Mouse (Mus musculus): ENCODE results near the gene Aatf.
"Not testable (repeated sequence)": the region's sequence is repeated elsewhere in the genome, so short reads cannot be mapped to it uniquely, and the experiment has no call there.

Gene Aatf

DNA sequence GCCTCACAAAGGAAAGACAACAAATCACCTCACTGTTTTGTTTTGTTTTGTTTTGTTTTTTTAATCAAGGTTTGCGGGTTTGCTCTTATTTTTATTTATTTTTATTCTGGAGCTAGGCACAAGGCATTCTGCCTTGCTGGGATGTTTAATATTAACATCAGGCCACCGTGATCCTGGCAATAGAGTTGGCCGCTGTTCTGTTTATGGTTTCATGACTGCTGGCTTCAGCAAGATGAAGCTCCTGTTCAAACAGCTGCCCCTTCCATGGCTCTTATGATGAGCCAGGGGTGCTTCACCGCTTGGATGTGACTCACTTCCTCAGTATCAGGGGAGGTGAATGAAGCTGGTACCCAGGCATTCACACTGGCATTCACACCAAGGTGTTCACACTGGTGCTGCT is 83.0 kb downstream of the Aatf start:
- no peak for DNase-seq

GRCm38 (mm10) chr11:84429581-84429980 is 83.7 kb downstream of the Aatf start:
- DNase-seq = peak; percentile 38

DNA sequence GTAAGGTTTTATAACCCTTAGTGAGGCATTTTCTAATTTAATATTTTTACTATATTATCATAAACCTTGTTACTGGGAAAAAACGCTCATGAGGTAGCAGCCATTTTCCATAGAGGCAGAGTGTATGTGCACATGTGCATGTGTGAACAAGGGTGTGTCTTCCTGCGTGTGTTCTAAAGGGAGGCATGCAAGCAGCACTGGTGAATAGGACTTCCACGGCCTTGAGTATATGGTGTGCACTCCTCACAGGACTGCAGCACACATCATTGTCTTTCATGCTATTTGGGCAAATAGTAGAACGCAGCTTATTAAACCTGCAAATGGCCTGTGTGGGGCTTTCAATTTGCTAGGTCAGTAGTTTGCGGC is 86.7 kb downstream of the Aatf start:
- DNase-seq = no peak

DNA sequence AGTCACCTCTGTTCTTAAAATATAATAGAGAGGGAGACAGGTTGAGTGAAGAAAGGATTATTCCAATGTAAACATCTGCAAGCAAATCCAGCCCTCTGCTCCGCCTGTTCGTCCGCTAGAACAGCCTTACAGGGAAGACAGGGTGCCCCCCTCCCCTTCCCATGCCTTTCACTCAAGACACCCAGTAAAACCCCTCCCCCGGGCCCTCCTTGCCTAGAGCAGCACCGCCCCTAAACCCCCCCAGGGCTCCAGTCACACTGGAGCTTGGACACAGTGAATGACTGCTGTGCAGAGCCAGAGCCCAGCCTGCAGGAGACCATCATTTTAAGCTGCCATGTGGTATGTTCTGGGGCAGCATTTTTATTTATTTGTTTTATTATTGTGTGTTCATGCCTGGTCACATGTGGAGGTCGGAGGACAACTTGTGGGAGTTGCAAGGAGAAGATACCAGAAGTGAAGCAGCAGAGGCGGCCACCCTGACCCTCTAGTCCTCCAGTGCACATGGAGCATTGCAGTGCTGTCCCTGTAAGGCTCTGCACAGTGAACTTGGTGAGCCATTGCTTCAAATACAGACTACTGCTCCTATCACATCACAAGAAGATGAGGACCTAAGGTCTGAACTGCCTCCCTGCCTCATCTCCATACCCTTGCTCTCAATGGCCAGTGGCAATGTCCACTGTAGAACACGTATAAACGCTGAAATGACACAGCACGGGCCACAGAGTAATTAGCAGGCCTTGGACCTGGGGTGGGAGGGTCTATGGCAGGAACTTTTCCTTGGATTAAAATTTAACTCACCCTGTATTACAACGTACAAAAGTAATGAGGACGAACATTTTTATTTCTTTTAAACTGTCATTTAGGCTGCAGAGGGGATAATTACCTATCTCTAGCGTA is 87.3 kb downstream of the Aatf start:
- DNase-seq = no peak

- DNase-seq = no peak
Measured at GRCm38 (mm10) chr11:84420779-84421178, 92.5 kb downstream of the Aatf start.

DNA sequence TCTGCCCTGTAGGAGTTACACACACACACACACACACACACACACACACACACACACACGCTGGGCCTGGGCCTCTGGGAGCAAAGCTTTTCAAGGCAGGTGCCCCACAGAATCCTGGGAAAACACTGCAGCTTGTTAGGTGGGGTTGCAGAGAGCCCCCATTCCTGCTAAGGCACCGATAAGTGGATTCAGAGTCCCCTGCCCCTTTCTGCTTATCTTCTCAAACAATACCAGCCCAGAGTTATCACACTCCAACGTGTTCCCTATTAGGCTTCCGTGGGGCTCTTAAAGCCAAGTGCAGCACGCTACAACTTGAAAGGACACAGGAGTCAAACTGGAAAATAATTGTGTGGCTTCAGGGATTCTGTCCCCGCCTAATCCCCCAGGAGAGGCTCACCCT is 100.2 kb downstream of the Aatf start:
- DNase-seq = no peak

- no peak for DNase-seq
Measured at GRCm38 (mm10) chr11:84412201-84412934, 101.0 kb downstream of the Aatf start.

- no peak for DNase-seq
Measured at GRCm38 (mm10) chr11:84411642-84412018, 101.7 kb downstream of the Aatf start.

GRCm38 (mm10) chr11:84410879-84411641 is 102.3 kb downstream of the Aatf start:
- no peak for DNase-seq

GRCm38 (mm10) chr11:84410383-84410782 is 102.9 kb downstream of the Aatf start:
- DNase-seq = no peak

DNA sequence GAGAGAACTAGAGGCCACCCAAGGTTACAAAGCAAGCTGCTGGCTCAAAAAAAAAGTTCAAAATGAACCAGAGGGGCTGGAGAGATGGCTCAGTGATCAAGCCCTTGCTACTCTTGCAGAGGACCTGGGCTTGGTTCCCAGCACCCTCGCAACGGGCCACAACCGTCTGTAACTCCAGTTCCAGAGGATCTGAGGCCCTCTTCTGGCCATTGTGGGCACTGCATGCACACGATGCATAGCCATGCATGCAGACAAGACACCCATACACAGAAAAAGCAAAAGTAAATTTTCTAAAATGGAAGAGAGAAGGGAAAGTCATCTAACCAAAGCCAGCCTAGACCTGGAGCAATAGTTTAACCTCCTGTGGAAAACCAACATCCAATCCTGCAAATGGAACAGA is 106.6 kb downstream of the Aatf start:
- DNase-seq = no peak

DNA sequence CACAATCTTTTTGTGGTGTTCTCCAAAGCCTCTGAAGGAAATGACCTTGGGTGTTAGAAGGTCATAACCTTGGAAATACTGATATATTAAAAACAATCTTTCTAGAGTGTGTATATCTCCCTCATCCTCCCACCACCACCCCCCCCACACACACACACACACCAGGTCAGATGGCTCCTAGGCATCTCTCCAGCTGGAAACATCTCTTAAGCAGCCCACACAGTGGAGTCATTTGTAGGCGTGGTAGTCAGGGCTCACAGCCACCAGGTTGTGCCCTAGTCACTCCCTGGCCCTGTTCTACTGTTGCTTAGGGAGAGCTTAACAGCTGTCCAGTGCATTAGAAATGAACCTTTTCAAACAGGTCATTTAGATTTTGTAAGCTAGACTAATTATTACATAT is 118.3 kb downstream of the Aatf start:
- peak; percentile 20 for DNase-seq

DNA sequence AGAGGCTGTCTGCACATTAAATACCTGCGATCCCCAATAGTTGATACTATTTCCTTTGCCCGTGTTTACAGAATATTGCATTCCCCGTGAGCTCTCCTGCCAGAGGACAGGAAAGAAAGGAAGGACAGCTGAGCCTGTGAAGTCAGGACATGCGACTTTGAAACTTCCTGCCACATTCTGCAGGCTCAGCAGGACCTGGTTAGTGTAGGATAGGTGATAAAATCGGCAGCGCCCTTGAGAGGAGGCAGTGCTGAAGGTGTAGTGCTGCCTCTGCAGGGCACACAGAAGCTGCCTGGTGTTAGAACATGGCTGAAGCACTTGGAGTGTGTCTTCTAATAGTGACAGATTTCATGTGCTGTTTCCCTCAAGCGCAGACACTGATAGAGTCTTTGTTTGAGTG is 119.8 kb downstream of the Aatf start:
- DNase-seq = no peak

- not testable (repeated sequence) for DNase-seq
Measured at GRCm38 (mm10) chr11:84392066-84392465, 121.3 kb downstream of the Aatf start.

- no peak for DNase-seq
Measured at GRCm38 (mm10) chr11:84391126-84391525, 122.2 kb downstream of the Aatf start.

- peak; percentile 24 for DNase-seq
Measured at GRCm38 (mm10) chr11:84389332-84389731, 124.0 kb downstream of the Aatf start.

DNA sequence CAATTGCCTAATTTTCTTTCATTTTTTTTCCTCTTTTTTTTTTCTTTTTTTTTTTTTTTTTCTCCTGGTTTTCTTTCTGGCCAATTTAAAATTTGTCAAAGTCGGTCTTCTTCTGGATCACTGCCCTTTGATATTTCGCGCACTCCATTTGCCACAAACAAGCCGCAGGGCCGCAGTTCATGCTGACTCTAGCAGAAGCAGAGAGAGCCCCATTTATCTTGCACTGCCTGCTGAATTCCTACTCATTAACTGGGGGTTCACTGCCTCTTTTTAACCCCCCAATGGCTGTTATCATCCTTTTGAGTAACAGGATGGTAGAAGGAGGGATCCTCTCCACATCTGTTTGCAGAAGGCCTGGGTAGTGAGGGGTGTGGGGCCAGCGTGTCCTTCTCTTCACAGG is 129.4 kb downstream of the Aatf start:
- DNase-seq = no peak

DNA sequence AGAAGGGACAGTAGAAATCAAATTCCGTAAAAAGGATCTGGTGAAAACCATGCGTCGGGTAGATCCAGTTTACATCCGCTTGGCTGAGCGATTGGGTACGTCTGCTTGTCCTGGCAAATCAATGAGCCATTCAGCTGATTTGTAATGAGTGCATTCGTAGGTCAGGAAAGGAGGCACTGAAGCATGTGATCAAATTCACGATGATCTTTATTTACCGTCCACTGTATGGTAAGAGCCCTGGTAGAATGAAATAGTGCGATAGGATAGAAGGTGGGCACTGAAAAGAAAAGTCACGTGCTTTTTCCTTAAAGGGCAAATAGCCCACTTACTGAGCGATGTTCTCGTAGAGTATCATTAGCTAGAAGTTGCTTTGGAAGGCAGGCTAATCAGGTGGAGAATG is 130.9 kb downstream of the Aatf start:
- DNase-seq = no peak

DNA sequence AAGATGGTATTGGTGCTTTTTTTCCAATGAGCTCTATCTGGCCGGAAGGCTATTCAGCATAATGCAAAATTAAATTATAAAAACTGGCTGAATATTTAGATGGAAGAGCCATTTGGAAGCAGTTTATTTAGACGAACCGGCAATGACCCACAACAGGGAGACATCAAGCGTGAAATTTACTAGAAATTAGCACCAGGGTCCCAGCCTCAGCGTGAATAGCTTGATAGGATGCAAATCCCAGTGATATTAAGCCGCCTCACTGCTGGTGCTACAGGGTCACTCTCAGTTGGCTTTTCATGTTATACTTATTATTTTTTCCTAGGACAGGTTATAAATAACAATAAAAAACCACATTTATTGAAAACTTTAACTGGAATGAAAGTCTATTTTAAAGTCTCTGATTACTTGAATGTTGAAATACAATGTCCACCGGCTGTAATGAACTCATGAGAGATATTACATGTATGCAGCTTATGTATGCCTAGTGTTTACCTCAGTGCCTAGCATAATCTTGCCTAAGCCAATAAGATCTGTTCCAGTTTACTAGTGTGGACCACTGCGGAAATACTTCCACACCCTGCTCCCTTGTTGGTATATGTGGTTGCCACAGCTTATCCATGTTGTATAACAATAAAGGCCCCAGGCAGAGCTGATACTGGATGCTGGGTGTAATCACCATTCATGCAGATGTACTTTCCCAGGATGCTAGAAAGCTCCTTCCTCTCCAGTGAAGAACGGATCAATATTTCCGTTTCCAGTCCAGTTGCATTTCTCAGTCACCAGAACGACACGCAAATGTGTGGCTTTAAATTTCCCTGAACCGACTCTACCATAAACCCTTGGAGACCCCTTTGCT is 136.6 kb downstream of the Aatf start:
- DNase-seq = no peak

- DNase-seq = no peak
Measured at GRCm38 (mm10) chr11:84375951-84376496, 137.3 kb downstream of the Aatf start.

- no peak for DNase-seq
Measured at GRCm38 (mm10) chr11:84373122-84373521, 140.2 kb downstream of the Aatf start.
